Mouse (Mus musculus) urinary bladder, postnatal 10 days (tissue): ENCODE measurements around the gene Acad11.

Experiments
- DNase-seq: peaks from one replicate; pipeline ENCODE4 v3.0.0; 2022; ENCODE audit warnings: low spot score

Acad11 gene

GRCm38 (mm10) chr9:104080038-104080437, 16.9 kb downstream of the Acad11 start:
- DNase-seq, result no peak

DNA sequence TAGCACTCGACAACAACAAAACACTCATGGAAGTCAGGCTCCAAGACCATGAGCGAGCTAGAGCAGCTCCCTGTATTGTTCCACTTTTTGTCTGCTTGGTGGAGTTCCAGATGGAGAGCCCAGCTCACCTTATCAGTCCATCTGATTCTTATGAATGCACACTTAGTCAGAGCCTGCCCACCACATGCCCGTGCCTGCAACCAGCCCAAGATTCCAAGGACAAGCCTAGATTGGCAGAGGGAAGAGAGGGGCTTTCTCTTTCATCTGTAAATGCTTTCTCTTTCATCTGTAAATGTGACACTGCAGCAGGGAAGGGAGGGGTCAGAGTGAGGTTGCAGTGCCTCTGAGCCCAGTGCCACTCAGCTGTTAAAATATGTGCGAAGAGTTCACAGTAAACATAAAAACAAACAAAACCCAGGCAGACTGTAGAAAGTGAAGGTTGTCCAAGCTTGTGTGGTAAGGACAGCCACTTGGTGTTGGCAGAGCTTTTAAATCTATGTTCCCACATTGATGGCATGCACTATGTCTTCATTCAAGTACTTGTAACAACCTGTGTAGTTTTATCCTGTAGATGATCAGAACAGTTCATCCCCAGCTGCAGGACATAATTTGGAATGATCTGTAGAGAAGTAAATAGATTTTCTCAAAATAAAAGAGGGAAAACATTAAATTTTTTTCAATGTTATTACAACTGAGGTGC, 22.7 kb downstream of the Acad11 start:
- DNase-seq, result no peak

DNA sequence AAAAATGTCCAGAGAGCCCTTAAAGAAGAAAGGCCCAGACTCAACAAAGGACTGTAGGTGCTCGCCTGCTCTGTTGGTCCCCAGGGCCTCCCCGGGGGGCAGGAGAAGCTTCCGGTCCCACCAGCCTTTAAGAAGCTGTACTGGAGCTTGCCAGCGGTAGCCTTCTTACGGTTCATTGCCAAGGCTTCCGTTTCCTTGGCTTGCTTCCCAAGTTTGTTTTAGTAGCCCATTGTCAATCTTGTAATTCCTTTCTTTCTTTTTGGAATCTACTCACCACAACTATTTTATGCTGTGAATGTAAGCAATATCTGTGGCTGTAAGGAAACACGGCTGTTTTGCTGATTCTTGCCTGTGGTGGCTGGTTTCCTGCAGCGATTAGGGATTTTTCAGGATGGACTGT, 25.4 kb downstream of the Acad11 start:
- DNase-seq, result no peak

GRCm38 (mm10) chr9:104092945-104093344, 29.8 kb downstream of the Acad11 start:
- DNase-seq, result no peak

- DNase-seq, result no peak
These were observed 35.1 kb downstream of the Acad11 start for GRCm38 (mm10) chr9:104098256-104098655.

- no peak for DNase-seq
These were observed 35.9 kb downstream of the Acad11 start for GRCm38 (mm10) chr9:104099060-104099459.

DNA sequence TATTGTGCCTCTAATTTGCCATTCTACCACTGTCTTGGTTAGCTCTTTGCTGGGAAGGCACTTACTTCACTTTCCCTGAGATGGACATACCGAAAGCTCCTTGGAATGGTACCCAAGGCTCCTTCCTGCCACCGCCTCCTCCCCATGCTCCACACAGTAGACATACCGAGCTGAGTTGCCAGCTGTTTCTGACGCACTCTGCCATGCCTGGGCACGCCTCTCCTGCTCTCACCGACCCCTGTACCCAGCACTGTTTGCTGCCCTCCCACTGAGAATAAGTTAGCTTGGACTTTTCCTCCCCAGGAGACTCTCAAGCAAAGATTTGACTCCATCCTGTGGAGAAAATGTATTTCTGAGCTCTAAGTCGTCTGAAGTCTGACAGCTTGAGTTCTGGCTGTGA, 37.6 kb downstream of the Acad11 start:
- no peak for DNase-seq

DNA sequence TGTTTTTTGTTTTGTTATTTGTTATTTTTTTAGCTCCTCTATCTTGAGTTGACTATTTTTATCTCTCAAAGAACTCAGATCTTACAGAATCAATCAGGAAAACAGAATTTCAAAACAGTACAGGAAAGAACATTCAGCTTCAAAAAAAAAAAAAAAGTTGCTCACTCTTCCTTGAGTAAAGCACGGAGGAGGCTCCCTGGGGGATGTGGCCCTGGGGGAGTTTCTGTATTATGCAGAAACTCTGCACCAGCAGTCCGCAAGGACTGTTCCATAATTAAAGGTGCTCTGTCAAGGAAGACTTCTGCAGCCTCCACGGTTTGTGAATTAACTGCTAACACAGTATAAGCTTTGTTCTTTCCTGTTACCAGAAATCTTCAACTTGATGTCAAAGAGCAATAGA, 38.3 kb downstream of the Acad11 start:
- DNase-seq, result no peak

DNA sequence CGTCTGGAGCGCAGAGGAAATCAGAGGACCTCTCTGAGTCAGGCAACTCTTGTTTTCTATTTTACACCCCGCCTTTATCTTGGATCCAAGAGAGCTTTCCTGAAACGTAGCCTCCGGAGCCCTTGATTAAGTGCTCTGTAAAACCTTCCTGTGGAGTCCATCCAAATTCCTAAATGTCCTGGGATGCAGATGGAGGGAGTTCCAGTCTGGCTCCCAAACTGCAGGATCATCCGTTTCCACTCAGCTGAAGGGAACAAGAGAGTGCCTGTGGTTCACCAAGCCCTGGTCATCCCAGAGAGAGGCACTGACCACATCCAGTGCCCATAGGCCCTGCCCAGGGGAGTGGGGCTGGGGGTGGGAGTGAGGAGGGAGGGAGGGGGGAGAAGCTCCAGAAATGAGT, 39.1 kb downstream of the Acad11 start:
- no peak for DNase-seq

DNA sequence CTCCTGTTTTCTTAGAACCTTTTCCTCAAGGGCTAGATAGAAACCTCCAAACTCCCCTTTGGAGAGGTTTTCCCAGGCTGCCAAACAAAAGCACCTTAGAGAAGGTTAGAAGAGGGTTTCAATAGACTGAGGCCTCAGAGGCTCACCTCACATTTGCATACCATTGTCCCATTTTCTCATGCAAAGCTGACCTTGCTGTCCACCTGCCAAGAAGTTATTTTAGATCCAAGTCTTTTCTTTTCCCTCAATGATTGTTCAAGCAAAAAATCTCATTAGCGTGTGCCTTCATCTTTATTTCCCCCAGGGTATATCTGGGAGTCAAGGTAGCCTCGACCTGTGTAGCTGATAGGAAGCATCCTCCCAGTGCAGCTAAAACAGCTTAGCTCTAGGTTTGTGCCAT, 39.7 kb downstream of the Acad11 start:
- DNase-seq, result no peak

GRCm38 (mm10) chr9:104104986-104105385, 41.8 kb downstream of the Acad11 start:
- DNase-seq, result no peak

DNA sequence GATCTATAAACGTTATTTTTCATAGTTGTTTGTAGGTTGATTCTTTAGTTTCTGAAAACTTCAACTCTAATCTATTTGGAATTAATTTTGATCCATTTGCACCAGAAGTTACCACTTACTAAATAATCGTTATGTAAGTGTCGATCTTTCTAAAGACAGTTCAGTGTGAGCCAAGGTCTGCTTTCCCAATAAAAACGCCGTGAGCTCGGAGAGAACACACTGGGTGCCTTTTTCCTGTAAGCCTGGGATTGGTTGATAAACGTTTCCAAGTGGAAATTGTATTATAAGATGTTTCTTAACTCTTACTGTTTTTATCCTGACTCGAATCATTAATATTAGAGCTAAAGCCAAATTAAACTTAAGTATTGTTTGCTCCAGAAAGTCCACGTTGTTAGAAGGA, 43.8 kb downstream of the Acad11 start:
- no peak for DNase-seq

DNA sequence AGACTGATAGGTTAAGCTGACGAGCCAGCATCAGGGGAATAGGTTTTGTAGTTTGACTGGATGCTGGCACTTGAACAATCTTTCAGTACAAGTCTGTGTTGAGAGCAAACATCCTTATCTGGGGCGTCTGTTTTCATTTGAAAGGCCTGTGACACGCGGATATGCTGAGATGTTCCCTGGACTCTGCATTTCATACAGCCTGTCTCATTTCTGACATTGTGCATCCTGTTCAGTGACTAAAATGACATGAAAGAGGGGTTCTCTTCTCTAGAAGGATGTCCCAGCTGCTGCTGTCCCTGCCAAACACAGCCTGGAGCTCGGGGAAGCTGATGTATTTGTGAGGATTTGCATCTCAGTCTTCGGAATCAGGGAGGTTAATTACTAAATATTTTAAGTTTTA, 44.3 kb downstream of the Acad11 start:
- no peak for DNase-seq

- DNase-seq, result no peak
These were observed 45.5 kb downstream of the Acad11 start for GRCm38 (mm10) chr9:104108571-104109143.

DNA sequence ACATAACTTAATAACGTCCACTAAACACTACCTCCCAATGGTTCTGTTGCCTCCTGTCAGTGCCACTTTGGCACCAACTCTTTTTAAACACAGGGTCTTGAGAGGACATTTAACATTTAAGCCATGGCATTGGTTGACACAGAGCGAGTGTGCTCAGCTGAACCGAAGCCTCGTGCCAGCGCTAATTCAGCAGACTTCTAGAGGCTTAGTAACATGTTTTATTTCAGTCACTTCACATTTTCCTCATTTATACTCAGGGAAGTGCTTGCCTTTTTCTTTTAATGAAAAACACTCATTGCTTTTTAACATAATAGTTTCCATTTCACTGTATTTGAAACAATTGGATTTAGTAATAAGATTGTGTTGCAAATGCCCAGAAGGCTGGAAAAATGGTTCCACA, 46.0 kb downstream of the Acad11 start:
- DNase-seq, result no peak

DNA sequence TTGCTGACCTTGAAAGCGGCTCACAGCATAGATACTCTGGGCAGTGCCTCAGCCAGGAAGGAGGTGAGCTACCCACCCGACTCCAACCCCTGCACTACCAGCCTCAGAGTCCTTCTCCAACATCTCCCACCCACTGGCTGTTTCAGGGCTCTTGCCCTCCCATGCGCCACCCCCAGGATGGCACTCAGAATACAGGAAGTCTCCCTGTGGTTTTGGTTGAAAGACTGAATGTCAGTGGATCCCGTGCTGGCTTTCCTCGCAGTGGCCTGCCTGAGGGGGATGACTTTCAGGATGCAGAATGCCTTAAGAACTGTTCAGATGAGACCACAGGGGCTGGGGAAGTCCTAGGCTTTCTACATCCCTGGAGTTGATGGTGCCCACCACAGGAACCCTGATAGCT, 59.9 kb downstream of the Acad11 start:
- DNase-seq, result no peak

DNA sequence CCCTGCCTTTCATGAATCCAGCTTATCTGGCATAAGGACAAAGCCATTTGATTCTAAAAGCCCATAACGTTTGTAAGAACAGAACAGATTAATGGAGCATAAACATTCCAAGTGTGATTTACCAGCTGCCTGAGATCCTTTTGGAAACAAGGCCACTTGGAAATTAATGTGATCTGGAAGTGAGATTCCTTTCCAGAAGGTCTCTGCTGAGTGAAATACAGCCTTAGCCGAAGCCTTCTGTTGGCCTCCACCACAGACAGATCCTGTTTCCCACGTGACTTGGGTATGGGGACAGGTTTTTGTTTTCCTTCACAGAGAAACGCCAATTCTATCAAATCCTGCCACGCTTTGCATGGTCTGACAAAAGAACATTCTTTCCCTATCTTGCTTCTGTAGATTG, 60.4 kb downstream of the Acad11 start:
- DNase-seq, result no peak

GRCm38 (mm10) chr9:104126833-104127232, 63.7 kb downstream of the Acad11 start, which contains the start of gene Ackr4:
Gene Ackr4 (minus strand): TSS chr9:104126933.
- no peak for DNase-seq

DNA sequence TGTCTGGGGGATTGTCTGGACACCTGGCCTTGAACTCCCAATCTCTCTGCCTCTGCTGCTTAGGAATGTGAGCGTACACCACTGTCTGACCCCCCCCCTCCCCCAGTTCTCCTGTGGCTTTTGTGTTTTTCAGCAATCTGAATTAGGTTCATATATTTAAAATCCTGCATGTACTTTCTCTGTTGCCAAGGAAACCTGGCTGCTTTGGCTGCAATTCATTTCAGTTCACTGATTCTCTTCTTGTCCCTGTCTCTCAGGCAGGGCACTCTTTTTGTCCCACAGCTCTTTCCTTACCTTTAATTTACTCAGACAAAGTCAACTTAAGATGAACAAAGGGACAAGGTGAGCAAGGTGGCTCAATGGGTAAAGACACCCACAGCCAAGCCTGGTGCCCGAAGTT, 64.9 kb downstream of the Acad11 start:
- no peak for DNase-seq

GRCm38 (mm10) chr9:104130141-104130755, 67.1 kb downstream of the Acad11 start:
- DNase-seq, result no peak

DNA sequence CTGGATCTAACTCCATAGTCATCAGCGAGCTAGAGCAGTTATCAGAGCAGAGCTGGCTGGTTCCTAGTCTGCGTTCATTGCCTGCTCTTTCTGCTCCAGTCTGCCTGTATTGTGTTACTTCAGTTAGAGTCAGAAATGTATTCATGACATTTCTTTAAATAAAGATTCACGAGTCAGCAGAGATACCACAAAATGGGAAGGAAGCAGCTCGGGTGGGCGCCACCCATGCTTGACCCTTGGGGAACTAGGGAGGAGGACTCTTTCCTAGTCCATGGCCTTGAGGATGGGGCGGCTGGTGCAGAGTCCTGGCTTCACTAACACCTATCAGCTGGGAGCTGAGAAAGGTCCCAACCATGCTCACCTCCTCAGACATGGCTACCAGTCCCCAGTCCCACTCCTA, 77.2 kb downstream of the Acad11 start:
- no peak for DNase-seq

- no peak for DNase-seq
These were observed 79.6 kb downstream of the Acad11 start for GRCm38 (mm10) chr9:104142805-104143204.

GRCm38 (mm10) chr9:104144314-104144996, 81.3 kb downstream of the Acad11 start:
- DNase-seq, result no peak
